Mouse (Mus musculus) liver, postnatal 0 days (tissue): Measurements from ENCODE around the gene Vmn1r20.

ENCODE experiments used
- CTCF ChIP-seq: sonication (generic); IDR thresholded peaks from 2 replicates; pipeline ENCODE4 v1.5.1; 2016; ENCODE audit warnings: antibody characterized with exemption, low read depth
- EP300 ChIP-seq: IDR thresholded peaks from 2 replicates; pipeline ENCODE4 v1.6.1; 2016; ENCODE audit warnings: antibody characterized with exemption, low read depth, mild to moderate bottlenecking

DNA sequence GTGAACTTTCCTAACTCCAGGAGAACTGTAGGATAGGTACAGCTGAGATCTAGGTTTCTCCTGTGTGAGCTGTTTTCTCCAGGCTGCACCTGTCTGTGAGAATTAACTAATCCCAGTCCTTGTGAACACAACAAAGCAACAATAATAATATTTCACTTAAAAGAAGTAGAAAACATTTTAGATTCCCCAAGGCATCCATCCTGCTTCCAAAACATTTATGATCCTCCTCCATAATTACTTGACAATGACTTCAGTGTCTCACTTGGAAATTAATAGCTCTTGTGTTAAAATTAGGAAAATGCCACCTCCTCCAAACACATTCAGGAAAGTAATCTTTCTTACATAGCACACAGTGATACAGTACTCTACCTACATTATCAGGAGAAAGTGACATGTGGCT is 33.0 kb upstream of the Vmn1r20 start, which contains the start of gene Vmn1r18:
- TF ChIP-seq CTCF, result no peak
- no peak for TF ChIP-seq EP300
